Mouse (Mus musculus): Measurements from ENCODE around the gene Gucy2c. TPM values are rescaled to one million over a fixed set of nuclear protein-coding genes. Genes with fewer than 3 reads are reported as not detected.

Gucy2c gene
- total RNA-seq, 2 experiments from 2014 or later = 0.39 to 0.41 TPM

DNA sequence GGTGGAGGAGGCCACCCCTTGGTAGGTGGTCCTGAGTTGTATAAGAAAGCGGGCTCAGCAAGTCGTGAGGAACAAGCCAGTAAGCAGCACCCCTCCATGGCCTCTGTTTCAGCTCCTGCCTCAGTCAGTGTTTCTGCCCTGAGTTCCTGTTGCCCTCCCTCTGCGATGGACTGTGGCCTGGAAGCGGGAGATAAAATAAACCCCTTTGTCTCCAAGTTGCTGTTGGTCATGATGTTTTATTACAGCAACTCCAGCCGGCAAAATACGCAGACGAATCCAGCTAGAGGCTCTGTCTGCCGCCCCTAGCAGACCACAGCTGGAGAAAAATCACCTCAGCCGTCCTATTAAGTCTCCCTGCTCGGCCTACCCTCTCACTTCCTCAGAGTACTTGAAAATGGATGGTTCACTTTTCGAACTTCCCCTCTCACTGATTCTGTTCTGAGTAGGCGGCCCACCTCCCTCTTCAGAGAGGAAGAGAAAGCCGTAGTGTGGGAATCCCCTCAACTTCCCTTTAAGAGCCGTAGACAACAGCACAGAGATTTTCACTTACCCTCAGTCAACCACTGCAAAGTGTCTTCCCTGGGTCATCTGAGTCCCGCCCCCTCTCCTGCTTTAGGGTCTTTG lies 91.7 kb downstream of the Gucy2c start:
- DNase-seq (ENCODE audit: extremely low spot score in 1 of 2, low spot score in 2 of 2) = peak in 1 of 2 experiments; percentile 4
- intact Hi-C loops (cut with DNase I) = no loop called here

DNA sequence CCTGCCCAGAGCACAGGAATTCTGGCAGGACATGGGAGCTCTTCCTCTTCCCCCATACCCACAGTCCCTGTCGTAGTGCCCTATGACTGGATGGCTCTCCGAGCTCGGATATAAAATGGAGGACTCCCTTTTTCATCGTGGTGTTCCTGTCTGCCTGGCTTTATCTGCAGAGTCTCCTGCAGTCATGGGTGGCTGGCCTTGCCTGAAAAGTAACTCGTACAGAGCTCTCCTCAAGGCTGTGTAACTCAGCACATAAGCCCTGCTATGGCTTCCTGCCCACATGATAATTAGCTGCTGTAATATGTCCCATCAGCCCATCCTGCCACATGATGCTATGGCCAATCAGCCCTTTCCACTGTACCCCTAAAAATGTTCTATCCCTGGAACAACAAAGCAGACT lies 96.1 kb downstream of the Gucy2c start:
- intact Hi-C loops (cut with DNase I) = no loop called here
- no peak for DNase-seq (ENCODE audit: extremely low spot score in 1 of 2, low spot score in 2 of 2)

- DNase-seq (ENCODE audit: extremely low spot score in 1 of 2, low spot score in 2 of 2) = no peak
- intact Hi-C loops (cut with DNase I) = no loop called here
Measured at GRCm38 (mm10) chr6:136683410-136684334, 97.9 kb downstream of the Gucy2c start.

DNA sequence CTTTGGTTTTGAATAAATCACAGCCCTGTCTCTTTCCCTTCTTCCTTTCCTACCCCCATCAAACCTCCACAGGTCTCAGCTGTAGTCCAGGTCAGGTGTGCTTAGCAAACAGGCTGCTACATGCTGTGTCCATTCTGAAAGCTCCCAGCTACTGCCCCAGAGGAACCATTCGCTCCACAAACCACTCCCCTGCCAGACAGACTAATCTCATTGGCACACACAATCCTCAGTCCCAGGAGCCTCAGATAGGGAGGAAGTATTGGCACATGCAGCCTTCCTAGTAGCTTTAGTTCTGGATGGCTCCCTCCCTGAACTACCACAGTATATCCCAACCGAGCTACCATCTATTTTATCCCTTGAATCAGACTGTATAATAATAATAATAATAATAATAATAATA lies 102.2 kb downstream of the Gucy2c start:
- intact Hi-C loops (cut with DNase I) = no loop called here
- DNase-seq (ENCODE audit: extremely low spot score in 1 of 2, low spot score in 2 of 2) = no peak

GRCm38 (mm10) chr6:136674935-136675334 lies 106.6 kb downstream of the Gucy2c start:
- DNase-seq (ENCODE audit: extremely low spot score in 1 of 2, low spot score in 2 of 2) = no peak
- intact Hi-C loops (cut with DNase I) = no loop called here

- intact Hi-C loops (cut with DNase I) = no loop called here
- DNase-seq (ENCODE audit: extremely low spot score in 1 of 2, low spot score in 2 of 2) = peak; percentile 50 to 67
Measured at GRCm38 (mm10) chr6:136672467-136672866, 109.1 kb downstream of the Gucy2c start.

DNA sequence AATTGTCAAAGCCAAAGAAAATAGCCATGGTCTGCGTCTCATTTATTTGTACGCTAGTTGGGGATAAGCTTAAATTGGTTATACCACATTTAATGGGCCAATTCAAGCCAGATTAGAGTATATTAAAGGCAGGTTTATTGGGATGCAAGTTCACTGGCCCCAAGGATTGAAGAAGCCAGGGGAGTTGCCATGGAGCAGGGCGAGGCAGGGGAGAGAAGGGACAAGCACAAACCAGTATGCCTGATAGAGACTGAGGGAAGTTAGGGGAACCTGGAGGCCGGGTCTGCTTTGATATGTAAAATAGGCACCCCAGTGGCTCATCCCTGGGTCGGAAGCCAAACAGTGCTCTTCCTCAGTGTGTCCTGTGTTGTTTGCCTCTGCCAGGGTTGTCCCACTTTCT lies 112.3 kb downstream of the Gucy2c start:
- intact Hi-C loops (cut with DNase I) = no loop called here
- DNase-seq (ENCODE audit: extremely low spot score in 1 of 2, low spot score in 2 of 2) = no peak

DNA sequence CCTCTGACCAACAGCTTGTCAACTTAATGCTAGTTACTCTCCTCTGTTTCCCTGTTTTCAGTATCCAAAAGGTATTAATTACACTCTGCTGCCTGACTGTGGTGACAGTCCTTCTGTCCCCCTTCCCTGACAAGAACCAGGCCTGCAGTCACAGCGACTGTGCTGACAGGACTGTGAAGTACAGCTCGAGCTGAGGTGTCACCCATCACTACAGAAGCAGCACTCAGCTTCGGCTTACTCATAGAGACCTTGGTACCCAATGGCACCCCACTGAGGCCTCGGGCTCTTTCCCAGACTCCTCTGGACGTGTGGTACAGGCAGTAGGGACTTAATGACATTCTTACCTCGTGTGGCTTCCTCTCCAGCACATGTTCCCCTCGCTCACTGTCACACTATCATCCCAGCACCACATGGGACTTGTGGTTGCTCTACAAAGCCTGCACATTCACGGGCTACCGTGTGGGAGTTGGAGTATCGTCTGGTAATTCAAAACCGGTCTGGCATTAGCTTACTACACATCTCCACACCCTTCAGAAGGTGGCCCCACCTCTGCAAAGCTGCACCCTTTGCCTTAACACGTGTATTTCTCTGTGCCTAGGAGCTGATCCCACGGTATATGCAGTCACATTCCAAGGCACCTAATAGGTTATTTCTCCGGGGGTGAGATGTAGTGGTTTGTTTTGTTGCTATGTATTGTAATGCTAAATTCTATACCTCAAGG lies 113.1 kb downstream of the Gucy2c start:
- DNase-seq (ENCODE audit: extremely low spot score in 1 of 2, low spot score in 2 of 2) = no peak
- intact Hi-C loops (cut with DNase I) = no loop called here

DNA sequence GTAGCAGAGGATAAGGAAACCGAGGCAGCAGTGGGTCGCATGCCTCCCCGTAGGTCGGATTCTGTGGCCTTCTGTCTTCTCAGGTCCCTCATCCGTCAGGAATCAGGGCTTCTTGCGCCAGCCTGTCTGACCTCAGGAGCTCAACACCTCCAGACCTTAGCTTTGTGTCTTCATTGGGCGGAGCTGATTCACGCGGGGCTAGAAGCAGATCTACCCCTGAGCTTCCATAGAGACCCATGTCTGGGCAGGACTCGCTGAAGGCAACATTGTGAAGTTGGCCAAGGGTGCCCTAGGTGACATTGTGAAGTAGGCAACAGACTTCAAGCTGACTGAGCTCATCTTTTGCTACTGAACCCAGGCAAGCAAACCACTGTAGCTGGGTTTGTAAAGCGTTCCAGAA lies 119.5 kb downstream of the Gucy2c start:
- DNase-seq (ENCODE audit: extremely low spot score in 1 of 2, low spot score in 2 of 2) = no peak
- intact Hi-C loops (cut with DNase I) = no loop called here

- no peak for DNase-seq (ENCODE audit: extremely low spot score in 1 of 2, low spot score in 2 of 2)
- intact Hi-C loops (cut with DNase I) = no loop called here
Measured at GRCm38 (mm10) chr6:136661706-136662016, 119.9 kb downstream of the Gucy2c start, which contains the start of gene Plbd1. Plbd1 (minus strand) TSS chr6:136661928.

DNA sequence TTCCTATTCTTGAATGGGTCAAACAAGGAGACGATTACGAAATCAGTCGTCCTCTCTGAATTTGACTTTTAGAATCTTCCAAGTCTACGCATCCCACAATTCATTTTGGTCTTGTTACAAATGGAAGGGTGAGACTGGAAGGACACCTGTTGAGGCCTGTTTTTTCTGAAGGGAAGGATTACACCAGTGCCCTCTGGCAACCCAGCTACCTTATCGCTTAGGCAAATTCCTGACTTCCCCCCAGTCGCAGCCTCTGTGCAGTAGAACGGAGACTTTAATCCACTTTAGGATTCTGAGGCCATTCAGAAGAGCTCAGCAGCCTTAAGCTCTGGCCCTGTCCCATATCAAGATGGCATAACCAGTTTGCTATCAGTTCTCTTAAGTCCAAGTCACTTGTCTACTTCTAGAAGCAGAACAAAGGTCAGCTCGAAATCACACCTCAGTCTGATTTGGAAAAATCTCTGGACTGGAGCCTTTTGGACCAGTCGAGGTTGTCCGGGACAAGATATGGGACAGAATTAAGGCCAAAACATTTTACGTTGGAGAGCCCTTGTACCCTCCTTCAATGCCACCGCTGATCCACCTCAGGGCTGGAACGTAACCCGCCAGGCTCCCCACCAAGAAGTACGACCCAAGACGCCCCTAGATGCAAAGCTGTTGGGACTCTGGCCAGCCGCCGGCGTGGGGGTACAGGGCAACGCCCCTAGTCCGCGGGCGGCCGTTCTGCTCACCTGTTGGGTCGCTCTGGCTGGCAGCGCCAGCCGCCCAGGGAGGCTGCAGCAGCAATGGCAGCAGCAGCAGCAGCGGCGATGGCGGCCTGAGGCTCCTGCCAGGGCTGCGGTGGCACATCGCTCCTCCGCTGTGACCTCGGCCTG lies 120.5 kb downstream of the Gucy2c start:
- intact Hi-C loops (cut with DNase I) = no loop called here
- peak in 1 of 2 experiments; percentile 32 for DNase-seq (ENCODE audit: extremely low spot score in 1 of 2, low spot score in 2 of 2)

DNA sequence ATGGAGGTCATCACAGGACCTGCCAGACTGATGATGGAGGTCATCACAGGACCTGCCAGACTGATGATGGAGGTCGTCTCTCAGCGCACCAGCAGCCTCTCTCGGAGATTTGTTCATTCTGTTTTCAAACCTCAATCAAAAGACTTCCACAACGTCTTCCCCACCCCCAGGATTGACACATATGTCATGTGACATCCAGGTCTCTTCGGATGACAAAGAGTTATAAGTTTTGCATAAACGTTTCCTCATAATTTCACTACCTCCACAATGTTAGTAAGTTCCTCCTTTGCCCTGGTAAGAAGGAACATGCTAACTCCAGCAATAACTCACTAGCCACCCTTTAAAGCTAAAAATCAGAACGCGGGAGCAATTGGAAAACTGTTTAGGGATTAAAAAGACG lies 122.3 kb downstream of the Gucy2c start:
- intact Hi-C loops (cut with DNase I) = no loop called here
- no peak for DNase-seq (ENCODE audit: extremely low spot score in 1 of 2, low spot score in 2 of 2)

DNA sequence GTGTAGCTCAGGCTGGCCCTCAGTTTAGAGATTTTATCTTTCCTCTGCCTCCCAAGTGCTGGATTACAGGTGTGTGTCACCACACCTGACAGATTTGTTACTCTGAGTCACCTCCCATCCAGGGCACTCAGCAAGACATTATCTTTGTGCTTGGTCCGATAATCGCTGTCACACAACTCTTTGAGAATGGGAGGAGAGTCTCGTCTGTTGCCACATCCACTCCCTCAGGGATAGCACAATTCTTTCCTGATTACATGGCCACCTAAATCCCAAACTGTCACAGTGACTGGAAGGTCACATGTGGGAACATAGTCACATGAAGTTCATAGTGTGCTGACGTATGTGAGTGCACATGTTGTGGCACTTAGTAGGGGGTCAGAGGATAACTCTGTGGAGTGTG lies 123.3 kb downstream of the Gucy2c start:
- intact Hi-C loops (cut with DNase I) = no loop called here
- no peak for DNase-seq (ENCODE audit: extremely low spot score in 1 of 2, low spot score in 2 of 2)

GRCm38 (mm10) chr6:136655786-136656185 lies 125.8 kb downstream of the Gucy2c start:
- DNase-seq (ENCODE audit: extremely low spot score in 1 of 2, low spot score in 2 of 2) = no peak
- intact Hi-C loops (cut with DNase I) = no loop called here

- intact Hi-C loops (cut with DNase I) = no loop called here
- no peak for DNase-seq (ENCODE audit: extremely low spot score in 1 of 2, low spot score in 2 of 2)
Measured at GRCm38 (mm10) chr6:136654470-136654869, 127.1 kb downstream of the Gucy2c start.

- DNase-seq (ENCODE audit: extremely low spot score in 1 of 2, low spot score in 2 of 2) = no peak
- intact Hi-C loops (cut with DNase I) = no loop called here
Measured at GRCm38 (mm10) chr6:136653331-136653730, 128.2 kb downstream of the Gucy2c start.

DNA sequence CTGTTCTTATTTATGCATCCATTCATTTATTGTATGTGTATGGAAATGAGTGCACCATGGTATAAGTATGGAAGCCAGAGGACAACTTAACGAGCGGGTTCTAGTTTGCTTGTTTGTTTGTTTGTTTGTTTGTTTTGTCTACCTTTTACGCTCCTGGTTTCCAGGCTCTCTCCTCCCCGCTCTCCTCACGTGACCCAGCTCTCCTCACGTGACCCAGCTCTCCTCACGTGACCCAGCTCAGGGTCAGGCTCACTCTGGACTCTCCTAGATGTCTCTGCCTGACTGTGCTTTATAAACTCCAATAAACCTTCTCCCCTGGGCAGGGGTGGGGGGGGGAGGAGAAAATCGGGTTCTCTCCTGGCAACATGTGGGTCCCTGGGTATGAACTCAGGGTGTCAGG lies 130.9 kb downstream of the Gucy2c start:
- DNase-seq (ENCODE audit: extremely low spot score in 1 of 2, low spot score in 2 of 2) = no peak
- intact Hi-C loops (cut with DNase I) = no loop called here

GRCm38 (mm10) chr6:136647455-136647861 lies 134.1 kb downstream of the Gucy2c start:
- intact Hi-C loops (cut with DNase I) = loop anchor here (10.0 kb wide), 1 partner anchor 67 kb away; no protein-coding TSS in a partner anchor
- DNase-seq (ENCODE audit: extremely low spot score in 1 of 2, low spot score in 2 of 2) = no peak
